Mouse (Mus musculus) heart, postnatal 0 days (tissue): ENCODE measurements around the gene Medag. TPM values are rescaled to one million over a fixed set of nuclear protein-coding genes. Genes with fewer than 3 reads are reported as not detected.

Source experiments
- ATAC-seq: fragments of 200-750 bp; cut with Nextera tagmentation; 2 replicates; pipeline ENCODE4 v1.8.0; 2017; ENCODE audit warnings: low read depth, moderate number of reproducible peaks, moderate library complexity; ENCODE audit not compliant: insufficient read depth
- DNase-seq: peaks from one replicate; pipeline ENCODE4 v3.0.0-alpha.2; 2016; ENCODE audit warnings: low spot score
- H3K27ac ChIP-seq: fragments of 300-500 bp; sonication (generic); 2 replicates; pipeline ENCODE4 v1.5.1; 2014; ENCODE audit warnings: low read depth, mild to moderate bottlenecking
- H3K27me3 ChIP-seq: fragments of 300-500 bp; sonication (generic); 2 replicates; pipeline ENCODE4 v1.6.1; 2014; ENCODE audit warnings: low read length, mixed read lengths; ENCODE audit not compliant: control insufficient read depth, insufficient read depth
- H3K36me3 ChIP-seq: fragments of 300-500 bp; sonication (generic); replicated peaks from 2 replicates; pipeline ENCODE4 v1.6.1; 2014; ENCODE audit warnings: low read length, mixed read lengths; ENCODE audit not compliant: control insufficient read depth, insufficient read depth
- H3K4me1 ChIP-seq: fragments of 300-500 bp; sonication (generic); 2 replicates; pipeline ENCODE4 v1.6.1; 2014; ENCODE audit warnings: antibody characterized with exemption; ENCODE audit not compliant: control insufficient read depth, insufficient read depth
- H3K4me2 ChIP-seq: fragments of 300-500 bp; sonication (generic); 2 replicates; pipeline ENCODE4 v1.6.1; 2014; ENCODE audit warnings: low read depth, mild to moderate bottlenecking, low read length, moderate library complexity
- H3K4me3 ChIP-seq: fragments of 300-500 bp; sonication (generic); 2 replicates; pipeline ENCODE4 v1.5.1; 2014; ENCODE audit warnings: low read depth, low read length
- H3K9ac ChIP-seq: fragments of 300-500 bp; sonication (generic); replicated peaks from 2 replicates; pipeline ENCODE4 v1.6.1; 2014; ENCODE audit warnings: low read depth, low read length, mixed read lengths
- H3K9me3 ChIP-seq: fragments of 300-500 bp; sonication (generic); replicated peaks from 2 replicates; pipeline ENCODE4 v1.6.1; 2016; ENCODE audit warnings: low read length; ENCODE audit not compliant: control insufficient read depth
- CTCF ChIP-seq: IDR thresholded peaks from 2 replicates; pipeline ENCODE4 v1.5.1; 2016; ENCODE audit warnings: antibody characterized with exemption, control low read depth, low read depth
- EP300 ChIP-seq: IDR thresholded peaks from 2 replicates; pipeline ENCODE4 v1.6.1; 2016; ENCODE audit warnings: antibody characterized with exemption, low read depth
- WGBS: fragments of 180-500 bp; shearing (Covaris S2); extraction: QIAGEN DNeasy Blood & Tissue Kit; methylation state at CpG from one replicate; pipeline ENCODE4 v1.1.7; 2014; 5-methylcytosine and 5-hydroxymethylcytosine counted together
- polyA plus RNA-seq: library from polyadenylated mRNA; unstranded; fragments of >200 nt; fragmentation: Nextera tagmentation; extraction: Ambion mirVana; gene quantifications from 2 replicates; pipeline ENCODE4 v1.2.1, GENCODE M21; 2015
- total RNA-seq: library from RNA; depleted of rRNA; stranded (reverse); fragments of >200 nt; gene quantifications from 2 replicates; pipeline ENCODE4 v1.2.3, GENCODE M21; 2014; ENCODE audit warnings: low replicate concordance

Gene Medag
- total and polyA plus RNA-seq, 2 experiments from 2014 or later = 2.0 to 7.7 TPM

DNA sequence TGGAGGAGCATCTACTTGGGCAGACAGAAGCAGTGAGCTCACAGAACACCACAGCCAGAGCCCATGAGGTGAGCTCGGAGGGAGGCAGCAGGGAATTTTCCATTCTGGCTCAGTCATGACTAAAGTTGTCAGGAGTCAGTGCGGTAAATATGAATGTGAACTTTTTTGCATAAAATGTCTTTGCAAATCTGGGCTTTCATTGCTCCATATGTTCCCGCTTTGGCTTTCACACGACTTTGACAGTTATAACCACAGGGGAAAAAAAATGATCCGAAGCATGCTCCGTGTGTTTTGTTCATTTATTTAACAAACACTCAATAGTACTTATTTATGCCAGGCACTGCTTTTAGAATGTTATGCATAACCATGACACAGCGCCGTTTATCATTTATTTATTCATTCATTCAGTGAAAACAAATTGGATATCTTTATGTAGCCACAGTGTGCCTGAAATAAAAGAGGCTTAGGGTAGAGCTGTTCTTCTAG lies 4.7 kb upstream of the Medag start:
- Histone ChIP-seq H3K9me3 (0 out of 2 replicates have a peak, but pooled peaks cover 7% of the 10 kb centered on the region), H3K36me3 (no peaks in the 10 kb centered on the region), H3K27me3 (peaks cover 8% of the 10 kb centered on the region; the same call in 1 of the 2 replicates), H3K4me1 (peaks cover 7% of the 10 kb centered on the region; the same call in 1 of the 2 replicates), H3K9ac (no peak overlapping the region), H3K4me2 (no peak overlapping the region), H3K4me3 (no peak overlapping the region), H3K27ac (no peak overlapping the region)
- ATAC-seq (no peak), DNase-seq (no peak)
- whole genome bisulfite sequencing = 82% methylated on average over 8 of the region's 8 CpGs
- TF ChIP-seq EP300 (no peak), CTCF (no peak)

DNA sequence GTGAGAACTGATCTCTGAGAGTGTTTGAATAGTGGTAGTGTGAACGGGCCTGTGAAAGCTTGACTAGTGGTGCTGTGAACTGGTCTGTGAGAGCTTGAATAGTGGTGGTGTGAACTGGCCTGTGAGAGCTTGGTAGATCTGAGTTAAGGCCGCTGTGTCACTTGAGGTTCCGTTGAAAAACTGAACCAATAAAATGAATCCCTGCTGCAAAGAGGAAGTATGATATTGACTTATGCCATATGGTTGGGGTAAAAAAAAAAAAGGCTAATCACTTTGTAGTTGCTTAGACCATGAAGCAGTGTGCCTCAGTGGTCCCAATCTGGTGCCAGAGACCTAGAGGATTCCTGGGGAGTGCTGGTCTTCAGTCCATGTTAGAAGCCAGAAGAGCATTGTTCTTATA lies 2.0 kb upstream of the Medag start:
- no peaks in the 10 kb centered on the region for H3K36me3 ChIP-seq
- no peak overlapping the region for H3K9ac ChIP-seq
- peaks cover 10% of the 10 kb centered on the region; the same call in 1 of the 2 replicates for H3K4me1 ChIP-seq
- no peak for DNase-seq
- 93% methylated on average over 3 of the region's 3 CpGs for WGBS
- no peak overlapping the region for H3K27ac ChIP-seq
- TF ChIP-seq EP300 (no peak), CTCF (no peak)
- H3K4me2 ChIP-seq = no peak overlapping the region
- peaks cover 23% of the 10 kb centered on the region; the same call in 1 of the 2 replicates for H3K27me3 ChIP-seq
- H3K9me3 ChIP-seq = 0 out of 2 replicates have a peak, but pooled peaks cover 4% of the 10 kb centered on the region
- H3K4me3 ChIP-seq = no peak overlapping the region
- no peak for ATAC-seq

GRCm38 (mm10) chr5:149412194-149412575 lies 636 bp downstream of the Medag start:
- peaks cover 10% of the 10 kb centered on the region; the same call in 1 of the 2 replicates for H3K4me1 ChIP-seq
- peak overlapping the region; percentile 42 for H3K4me3 ChIP-seq
- ATAC-seq = no peak
- 30% methylated on average over 11 of the region's 11 CpGs for WGBS
- H3K27ac ChIP-seq = no peak overlapping the region
- DNase-seq = no peak
- H3K9me3 ChIP-seq = 0 out of 2 replicates have a peak, but pooled peaks cover 4% of the 10 kb centered on the region
- TF ChIP-seq CTCF = no peak
- TF ChIP-seq EP300 = no peak
- H3K4me2 ChIP-seq = peak overlapping the region; percentile 65
- peak overlapping the region; percentile 46 for H3K9ac ChIP-seq
- H3K27me3 ChIP-seq = peaks cover 23% of the 10 kb centered on the region; the same call in 1 of the 2 replicates
- no peaks in the 10 kb centered on the region for H3K36me3 ChIP-seq

GRCm38 (mm10) chr5:149412671-149413070 lies 1.1 kb downstream of the Medag start:
- TF ChIP-seq CTCF (no peak), EP300 (no peak)
- ATAC-seq (no peak), DNase-seq (no peak)
- peaks cover 10% of the 10 kb centered on the region; the same call in 1 of the 2 replicates for H3K4me1 ChIP-seq
- peaks cover 23% of the 10 kb centered on the region; the same call in 1 of the 2 replicates for H3K27me3 ChIP-seq
- H3K9me3 ChIP-seq = 0 out of 2 replicates have a peak, but pooled peaks cover 2% of the 10 kb centered on the region
- no peak overlapping the region for H3K9ac ChIP-seq
- peak overlapping the region; percentile 42 for H3K4me3 ChIP-seq
- H3K27ac ChIP-seq = no peak overlapping the region
- 82% methylated on average over 10 of the region's 10 CpGs for WGBS
- H3K4me2 ChIP-seq = peak overlapping the region; percentile 65
- H3K36me3 ChIP-seq = no peaks in the 10 kb centered on the region

DNA sequence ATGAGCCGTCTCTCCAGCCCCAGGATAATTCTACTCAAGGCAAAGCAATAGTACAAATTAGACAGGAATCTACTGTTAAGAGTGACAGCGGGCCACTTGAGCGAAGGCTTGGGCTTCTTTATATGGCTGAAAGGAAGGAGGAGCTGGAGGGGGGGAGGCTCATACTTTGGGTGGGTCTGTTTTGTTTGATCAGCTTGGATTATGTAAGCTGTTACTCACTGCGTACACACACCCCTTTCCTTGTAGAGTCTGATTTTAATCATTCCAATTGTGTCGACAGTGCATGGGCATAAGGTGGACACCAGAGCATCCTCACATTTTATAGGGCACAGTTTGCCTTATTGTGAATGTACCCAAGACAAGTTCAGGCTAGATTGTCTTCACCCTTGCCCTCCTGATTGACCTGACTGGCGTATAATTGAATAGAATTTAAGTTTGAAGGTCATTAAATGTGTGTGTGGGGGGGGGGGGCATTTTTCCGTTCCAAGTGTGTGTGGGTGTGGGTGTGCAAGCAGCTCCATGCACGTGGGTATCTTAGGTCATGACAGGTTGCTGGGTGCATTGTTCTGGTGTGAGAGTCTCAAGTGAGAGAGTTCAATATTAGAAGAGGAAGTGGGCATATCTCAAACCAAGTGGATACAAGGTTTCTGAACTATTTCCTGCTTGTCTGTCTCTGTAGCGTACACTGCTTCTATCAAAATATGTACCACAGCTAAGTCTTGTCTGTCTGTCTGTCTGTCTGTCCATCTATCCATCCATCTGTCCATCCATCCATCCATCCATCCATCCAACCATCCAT lies 3.0 kb downstream of the Medag start:
- WGBS = 71% methylated on average over 9 of the region's 9 CpGs
- Histone ChIP-seq H3K4me3 (no peak overlapping the region), H3K4me1 (peaks cover 10% of the 10 kb centered on the region; the same call in 1 of the 2 replicates), H3K9ac (no peak overlapping the region), H3K27me3 (peaks cover 23% of the 10 kb centered on the region; the same call in 1 of the 2 replicates), H3K36me3 (no peaks in the 10 kb centered on the region), H3K4me2 (no peak overlapping the region), H3K27ac (no peak overlapping the region), H3K9me3 (no peaks in the 10 kb centered on the region)
- ATAC-seq (no peak), DNase-seq (no peak)
- no peak for TF ChIP-seq EP300
- no peak for TF ChIP-seq CTCF
